Mouse (Mus musculus): Measurements from ENCODE around the gene Slc5a5. TPM values are rescaled to one million over a fixed set of nuclear protein-coding genes. Genes with fewer than 3 reads are reported as not detected.

Gene Slc5a5
- total RNA-seq, 1 experiment from 2014 or later = not detected

DNA sequence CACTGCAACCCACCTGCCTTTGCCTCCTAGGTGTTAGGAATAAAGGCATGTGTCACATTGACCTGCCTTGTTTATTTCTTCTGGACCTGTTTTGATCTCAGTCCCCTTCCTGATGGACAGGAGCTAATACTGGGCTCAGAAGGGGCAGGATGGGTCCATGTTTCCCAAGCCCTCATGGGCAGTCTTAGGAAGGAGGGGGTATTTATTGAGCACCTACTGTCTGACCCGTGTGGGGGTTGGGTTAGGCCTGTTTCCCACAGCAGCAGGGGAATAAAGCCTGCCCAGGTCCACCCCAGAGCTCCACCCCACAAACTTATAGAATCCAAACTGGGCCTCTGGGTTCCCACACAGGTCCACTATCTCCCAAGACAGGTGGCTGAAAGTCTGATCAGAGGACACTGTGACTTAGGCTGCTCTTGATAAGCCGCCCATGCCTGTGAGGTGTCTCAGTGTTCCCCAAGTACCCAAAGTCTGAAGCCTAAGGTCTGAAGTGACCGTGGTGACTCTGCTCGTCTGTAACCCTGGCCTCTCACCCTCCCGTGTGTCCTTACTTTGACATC is 49.3 kb downstream of the Slc5a5 start:
- no peak for ATAC-seq (replicated peaks; ENCODE audit: insufficient number of reproducible peaks, low FRiP score, low TSS enrichment, poor library complexity, severe bottlenecking)

GRCm38 (mm10) chr8:70842484-70842883 is 50.1 kb downstream of the Slc5a5 start:
- ATAC-seq (replicated peaks; ENCODE audit: insufficient number of reproducible peaks, low FRiP score, low TSS enrichment, poor library complexity, severe bottlenecking) = no peak

DNA sequence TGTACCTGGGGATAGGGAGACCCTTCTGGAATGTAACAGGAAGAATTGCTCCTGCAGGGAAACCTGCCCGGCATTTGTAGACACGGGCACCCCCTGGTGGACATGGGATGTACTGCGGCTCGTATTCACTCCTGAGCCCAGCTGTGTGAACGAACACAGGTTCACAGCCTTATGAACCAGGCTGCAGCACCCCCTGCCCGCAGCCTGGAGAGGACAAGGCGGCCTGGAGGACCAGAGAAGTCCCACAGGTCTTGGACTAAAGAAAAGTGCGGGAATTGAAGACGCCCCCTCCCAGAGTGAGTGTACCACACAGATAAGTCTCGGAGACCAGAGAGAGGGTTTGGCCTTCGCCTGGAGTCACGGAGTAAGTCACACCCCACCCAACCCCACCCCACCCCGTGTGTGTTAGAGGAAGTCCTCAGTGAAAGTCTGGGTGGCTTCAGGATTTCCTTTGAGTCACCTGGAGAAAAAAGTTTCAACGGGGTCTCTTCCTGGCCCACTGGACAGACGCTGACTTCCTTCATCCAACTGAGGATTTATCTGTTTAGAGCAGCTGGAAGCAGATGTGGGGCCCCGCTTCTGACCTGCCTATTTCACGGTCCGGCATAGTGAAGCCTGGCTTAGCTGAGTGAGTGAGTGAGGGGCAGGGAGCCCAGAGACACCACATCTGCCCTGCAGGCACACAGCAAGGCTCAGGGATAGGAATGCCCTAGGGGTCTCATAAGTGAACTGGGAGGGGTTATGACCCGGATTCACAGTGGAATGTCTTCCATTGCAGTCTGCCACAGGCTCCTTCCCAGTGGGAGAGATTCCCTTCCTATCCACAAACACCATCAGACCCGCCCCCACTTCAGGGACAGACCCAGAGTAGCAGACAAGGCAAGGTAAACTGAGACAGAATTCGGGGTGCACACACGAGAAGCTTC is 51.1 kb downstream of the Slc5a5 start:
- peak; percentile 23; the same call in 1 of the 2 replicates for ATAC-seq (replicated peaks; ENCODE audit: insufficient number of reproducible peaks, low FRiP score, low TSS enrichment, poor library complexity, severe bottlenecking)

GRCm38 (mm10) chr8:70840590-70840989 is 52.0 kb downstream of the Slc5a5 start:
- no peak for ATAC-seq (replicated peaks; ENCODE audit: insufficient number of reproducible peaks, low FRiP score, low TSS enrichment, poor library complexity, severe bottlenecking)

GRCm38 (mm10) chr8:70839408-70840351 is 52.9 kb downstream of the Slc5a5 start, which contains the start of gene Arrdc2:
Gene Arrdc2 (minus strand): TSS chr8:70839720.
- ATAC-seq (replicated peaks; ENCODE audit: insufficient number of reproducible peaks, low FRiP score, low TSS enrichment, poor library complexity, severe bottlenecking) = peak; percentile 78

DNA sequence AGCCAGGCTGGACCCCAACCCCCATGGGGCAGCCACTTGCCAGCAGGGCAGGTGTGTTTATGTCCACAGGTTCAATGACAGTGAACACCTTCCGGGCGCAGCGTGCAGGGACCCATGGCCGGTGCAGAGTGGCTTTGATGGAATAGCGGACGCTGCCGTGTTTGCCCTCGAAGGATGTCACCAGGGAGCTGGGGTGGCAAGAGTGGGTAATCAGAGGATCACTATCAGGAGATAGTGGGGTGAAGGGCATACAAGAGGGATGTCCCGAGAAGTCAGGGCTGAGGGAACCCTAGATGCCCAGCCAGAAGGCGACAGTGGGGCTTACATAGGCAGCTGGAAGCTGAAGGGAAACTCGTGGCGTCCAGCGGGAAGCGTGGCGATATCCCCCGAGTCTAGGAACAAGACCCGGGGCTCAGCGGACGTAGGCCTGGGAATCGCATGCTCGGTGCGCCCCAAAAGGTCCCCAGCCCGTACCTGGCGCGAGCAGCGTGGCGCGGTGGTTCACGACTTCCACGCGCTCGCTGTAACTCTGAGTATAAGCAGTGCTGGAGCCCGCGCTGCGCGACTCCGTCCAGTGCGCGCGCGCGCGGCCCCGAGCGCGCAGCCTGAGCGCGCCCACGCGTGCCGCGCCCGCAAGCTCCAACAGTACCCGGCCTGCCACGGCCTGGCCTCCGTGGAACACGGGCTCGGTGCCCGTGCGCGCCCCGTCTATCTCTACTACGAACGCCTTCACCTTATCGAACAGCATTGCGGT is 53.7 kb downstream of the Slc5a5 start:
- ATAC-seq (replicated peaks; ENCODE audit: insufficient number of reproducible peaks, low FRiP score, low TSS enrichment, poor library complexity, severe bottlenecking) = no peak

- no peak for ATAC-seq (replicated peaks; ENCODE audit: insufficient number of reproducible peaks, low FRiP score, low TSS enrichment, poor library complexity, severe bottlenecking)
Observed at GRCm38 (mm10) chr8:70836666-70837065, 55.9 kb downstream of the Slc5a5 start.

GRCm38 (mm10) chr8:70834071-70834470 is 58.5 kb downstream of the Slc5a5 start:
- no peak for ATAC-seq (replicated peaks; ENCODE audit: insufficient number of reproducible peaks, low FRiP score, low TSS enrichment, poor library complexity, severe bottlenecking)

GRCm38 (mm10) chr8:70833520-70833919 is 59.0 kb downstream of the Slc5a5 start:
- ATAC-seq (replicated peaks; ENCODE audit: insufficient number of reproducible peaks, low FRiP score, low TSS enrichment, poor library complexity, severe bottlenecking) = 0 out of 2 replicates have a peak, but pooled peaks have one; percentile 1

DNA sequence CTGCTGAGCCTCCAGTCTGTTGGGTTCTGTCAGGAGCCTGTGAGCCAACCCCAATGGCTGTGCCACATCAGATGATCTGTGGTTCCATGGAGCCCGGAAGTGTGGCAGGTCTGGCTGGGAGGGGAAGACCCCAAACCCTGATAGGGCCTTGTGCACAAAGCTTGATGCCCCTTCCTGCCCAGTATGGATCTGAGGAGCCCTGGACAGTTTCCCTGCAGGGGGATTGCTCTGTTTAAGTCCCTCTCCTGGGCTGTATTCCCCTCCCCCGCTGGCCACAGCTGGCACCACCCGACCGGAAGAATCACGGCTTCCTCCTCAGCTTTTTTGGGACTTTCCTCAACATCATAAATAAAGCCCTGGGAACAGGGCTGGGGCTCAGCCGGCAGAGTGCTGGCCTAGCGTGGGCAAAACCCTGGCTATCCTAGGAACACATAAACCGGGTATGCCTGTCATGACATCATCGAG is 59.5 kb downstream of the Slc5a5 start:
- peak; percentile 67 for ATAC-seq (replicated peaks; ENCODE audit: insufficient number of reproducible peaks, low FRiP score, low TSS enrichment, poor library complexity, severe bottlenecking)

Other genes with a start within 250 kb of the Slc5a5 start
- gene Pgpep1, start 232.4 kb downstream of the Slc5a5 start, total RNA-seq (2017) = 2.3 to 4.9 TPM (median 3.3 TPM) in 3 replicates
- gene Lsm4, start 219.5 kb downstream of the Slc5a5 start, total RNA-seq (2017) = 69.1 to 93.3 TPM (median 80.9 TPM) in 3 replicates
- 131 to 182 TPM (median 168 TPM) in 3 replicates for gene Jund, start 193.8 kb downstream of the Slc5a5 start, total RNA-seq (2017)
- gene Iqcn, start 189.3 kb downstream of the Slc5a5 start, total RNA-seq (2017) = 0.67 to 0.78 TPM in 2 of 3 replicates, not detected in the other
- not detected in 3 replicates for gene Gm3336, start 174.2 kb downstream of the Slc5a5 start, total RNA-seq (2017)
- gene Pde4c, start 169.0 kb downstream of the Slc5a5 start, total RNA-seq (2017) = 0.10 to 0.19 TPM in 2 of 3 replicates, not detected in the other
- 0.85 to 5.4 TPM (median 2.5 TPM) in 3 replicates for gene Rab3a, start 138.1 kb downstream of the Slc5a5 start, total RNA-seq (2017)
- 2.0 to 11.3 TPM (median 4.8 TPM) in 3 replicates for gene Mpv17l2, start 131.8 kb downstream of the Slc5a5 start, total RNA-seq (2017)
- gene Pik3r2, start 116.0 kb downstream of the Slc5a5 start, total RNA-seq (2017) = 5.5 to 12.7 TPM (median 10.3 TPM) in 3 replicates
- 9.6 to 28.2 TPM (median 11.6 TPM) in 3 replicates for gene Mast3, start 87.7 kb downstream of the Slc5a5 start, total RNA-seq (2017)
- 2.7 to 11.0 TPM (median 7.9 TPM) in 3 replicates for gene Il12rb1, start 84.3 kb downstream of the Slc5a5 start, total RNA-seq (2017)
- gene Arrdc2, start 53.0 kb downstream of the Slc5a5 start, total RNA-seq (2017) = 24.6 to 27.9 TPM (median 26.7 TPM) in 3 replicates
- not detected in 3 replicates for gene Kcnn1, start 29.5 kb downstream of the Slc5a5 start, total RNA-seq (2017)
- 32.1 to 34.0 TPM (median 32.6 TPM) in 3 replicates for gene Ccdc124, start 18.8 kb downstream of the Slc5a5 start, total RNA-seq (2017)
- 1,371 to 1,607 TPM (median 1,447 TPM) in 3 replicates for gene Rpl18a, start 4.7 kb upstream of the Slc5a5 start, total RNA-seq (2017)
- gene Map1s, start 13.2 kb upstream of the Slc5a5 start, total RNA-seq (2017) = 13.9 to 21.9 TPM (median 17.2 TPM) in 3 replicates